Mouse (Mus musculus) midbrain, postnatal 0 days (tissue): ENCODE results near the gene Dgkg. TPM values are rescaled to one million over a fixed set of nuclear protein-coding genes. Genes with fewer than 3 reads are reported as not detected.
A peak's percentile ranks its signal among the peaks of the same experiment; 100 is the strongest.

Experiments used
- ATAC-seq: fragments of 200-750 bp; cut with Nextera tagmentation; 2 replicates; pipeline ENCODE4 v1.8.0; 2017; ENCODE audit warnings: moderate number of reproducible peaks, mild to moderate bottlenecking, moderate TSS enrichment, moderate library complexity; ENCODE audit not compliant: low FRiP score
- DNase-seq: peaks from one replicate; pipeline ENCODE4 v3.0.0-alpha.2; 2015; ENCODE audit warnings: low spot score
- H3K27ac ChIP-seq: fragments of 300-500 bp; sonication (generic); 2 replicates; pipeline ENCODE4 v1.5.1; 2014; ENCODE audit warnings: low read depth, mild to moderate bottlenecking, low read length, mixed read lengths
- H3K27me3 ChIP-seq: fragments of 300-500 bp; sonication (generic); 2 replicates; pipeline ENCODE4 v1.6.1; 2014; ENCODE audit warnings: low read length, control low read depth, mixed read lengths; ENCODE audit not compliant: insufficient read depth
- H3K36me3 ChIP-seq: fragments of 300-500 bp; sonication (generic); 2 replicates; pipeline ENCODE4 v1.6.1; 2014; ENCODE audit warnings: low read length, control low read depth, mixed read lengths; ENCODE audit not compliant: insufficient read depth
- H3K4me1 ChIP-seq: fragments of 300-500 bp; sonication (generic); 2 replicates; pipeline ENCODE4 v1.6.1; 2014; ENCODE audit warnings: mild to moderate bottlenecking, control low read depth, antibody characterized with exemption, low read length, mixed read lengths; ENCODE audit not compliant: insufficient read depth
- H3K4me2 ChIP-seq: fragments of 300-500 bp; sonication (generic); 2 replicates; pipeline ENCODE4 v1.6.1; 2014; ENCODE audit warnings: low read depth, mild to moderate bottlenecking, low read length, mixed read lengths; ENCODE audit not compliant: poor library complexity, severe bottlenecking
- H3K4me3 ChIP-seq: fragments of 300-500 bp; sonication (generic); 2 replicates; pipeline ENCODE4 v1.5.1; 2014; ENCODE audit warnings: low read depth, mild to moderate bottlenecking, low read length, moderate library complexity
- H3K9ac ChIP-seq: fragments of 300-500 bp; sonication (generic); replicated peaks from 2 replicates; pipeline ENCODE4 v1.6.1; 2014; ENCODE audit warnings: mild to moderate bottlenecking, low read length, moderate library complexity, mixed read lengths; ENCODE audit not compliant: poor library complexity, severe bottlenecking
- H3K9me3 ChIP-seq: fragments of 300-500 bp; sonication (generic); 2 replicates; pipeline ENCODE4 v1.6.1; 2016; ENCODE audit warnings: low read length, control low read depth
- CTCF ChIP-seq: IDR thresholded peaks from 2 replicates; pipeline ENCODE4 v1.5.1; 2016; ENCODE audit warnings: antibody characterized with exemption, mild to moderate bottlenecking
- WGBS: fragments of 180-500 bp; shearing (Covaris S2); extraction: QIAGEN DNeasy Blood & Tissue Kit; methylation state at CpG from one replicate; pipeline ENCODE4 v1.1.7; 2014; 5-methylcytosine and 5-hydroxymethylcytosine counted together
- polyA plus RNA-seq: library from polyadenylated mRNA; unstranded; fragments of >200 nt; fragmentation: Nextera tagmentation; extraction: Ambion mirVana; gene quantifications from 2 replicates; pipeline ENCODE4 v1.2.1, GENCODE M21; 2015
- total RNA-seq: library from RNA; depleted of rRNA; stranded (reverse); fragments of >200 nt; gene quantifications from 2 replicates; pipeline ENCODE4 v1.2.3, GENCODE M21; 2014

Gene Dgkg
- total and polyA plus RNA-seq, 2 experiments from 2014 or later = 5.5 to 8.2 TPM

- Histone ChIP-seq H3K4me3 (no peak overlapping the region), H3K36me3 (no peaks in the 10 kb centered on the region), H3K27ac (0 out of 2 replicates have a peak overlapping the region, but pooled peaks have one; percentile 32), H3K4me1 (no peaks in the 10 kb centered on the region), H3K4me2 (no peak overlapping the region), H3K9me3 (no peaks in the 10 kb centered on the region), H3K9ac (no peak overlapping the region), H3K27me3 (no peaks in the 10 kb centered on the region)
- peak; percentile 62; the same call in 1 of the 2 replicates for ATAC-seq
- DNase-seq = peak; percentile 25
- TF ChIP-seq CTCF = no peak
- 61% methylated on average over 8 of the region's 8 CpGs for WGBS
These were observed 38.5 kb downstream of the Dgkg start for GRCm38 (mm10) chr16:22618424-22619056.

DNA sequence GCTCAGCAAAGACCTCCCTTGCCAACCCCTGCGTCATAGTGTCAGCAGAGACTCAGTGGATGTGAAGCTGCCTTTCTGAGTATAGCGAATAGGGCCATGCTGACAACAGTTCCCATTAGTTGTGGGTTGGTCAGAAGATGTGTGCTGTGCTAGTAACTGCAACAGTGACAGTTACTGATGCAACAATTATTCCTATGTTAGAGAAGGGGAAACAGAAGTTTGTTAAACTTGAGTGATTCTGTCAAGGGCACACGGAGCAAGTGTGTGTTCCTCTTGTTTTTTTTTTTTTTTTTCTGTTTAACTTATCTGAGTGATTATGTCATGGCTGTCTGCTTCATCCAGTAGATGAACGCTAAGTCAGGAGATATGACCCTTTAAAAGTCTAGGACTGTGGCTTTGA lies 41.2 kb downstream of the Dgkg start:
- no peak overlapping the region for H3K4me3 ChIP-seq
- no peaks in the 10 kb centered on the region for H3K36me3 ChIP-seq
- H3K27ac ChIP-seq = no peak overlapping the region
- no peaks in the 10 kb centered on the region for H3K27me3 ChIP-seq
- H3K4me2 ChIP-seq = no peak overlapping the region
- H3K9me3 ChIP-seq = no peaks in the 10 kb centered on the region
- no peaks in the 10 kb centered on the region for H3K4me1 ChIP-seq
- no peak overlapping the region for H3K9ac ChIP-seq
- no peak for TF ChIP-seq CTCF
- no peak for DNase-seq
- WGBS = 86% methylated on average over 4 of the region's 4 CpGs
- ATAC-seq = no peak

GRCm38 (mm10) chr16:22613186-22614073 lies 43.6 kb downstream of the Dgkg start:
- Histone ChIP-seq H3K4me1 (no peaks in the 10 kb centered on the region), H3K27ac (no peak overlapping the region), H3K36me3 (no peaks in the 10 kb centered on the region), H3K4me3 (no peak overlapping the region), H3K4me2 (no peak overlapping the region), H3K9ac (no peak overlapping the region), H3K9me3 (no peaks in the 10 kb centered on the region), H3K27me3 (no peaks in the 10 kb centered on the region)
- 69% methylated on average over 9 of the region's 9 CpGs for WGBS
- ATAC-seq (no peak), DNase-seq (no peak)
- TF ChIP-seq CTCF = no peak

GRCm38 (mm10) chr16:22608046-22608445 lies 49.0 kb downstream of the Dgkg start:
- H3K9ac ChIP-seq = no peak overlapping the region
- H3K27ac ChIP-seq = no peak overlapping the region
- no peaks in the 10 kb centered on the region for H3K36me3 ChIP-seq
- no peak for TF ChIP-seq CTCF
- H3K9me3 ChIP-seq = no peaks in the 10 kb centered on the region
- no peaks in the 10 kb centered on the region for H3K27me3 ChIP-seq
- no peaks in the 10 kb centered on the region for H3K4me1 ChIP-seq
- H3K4me3 ChIP-seq = no peak overlapping the region
- DNase-seq (no peak), ATAC-seq (no peak)
- 41% methylated on average over 6 of the region's 6 CpGs for WGBS
- no peak overlapping the region for H3K4me2 ChIP-seq

GRCm38 (mm10) chr16:22606989-22607388 lies 50.0 kb downstream of the Dgkg start:
- WGBS = 87% methylated on average over 4 of the region's 4 CpGs

GRCm38 (mm10) chr16:22602399-22602798 lies 54.6 kb downstream of the Dgkg start:
- no peak overlapping the region for H3K4me3 ChIP-seq
- no peaks in the 10 kb centered on the region for H3K9me3 ChIP-seq
- H3K27me3 ChIP-seq = no peaks in the 10 kb centered on the region
- H3K4me2 ChIP-seq = no peak overlapping the region
- no peaks in the 10 kb centered on the region for H3K4me1 ChIP-seq
- no peak overlapping the region for H3K9ac ChIP-seq
- DNase-seq (no peak), ATAC-seq (no peak)
- H3K27ac ChIP-seq = no peak overlapping the region
- WGBS = 87% methylated on average over 9 of the region's 9 CpGs
- no peaks in the 10 kb centered on the region for H3K36me3 ChIP-seq
- TF ChIP-seq CTCF = no peak

More at GRCm38 (mm10) chr16:22606989-22607388, 50.0 kb downstream of the Dgkg start:
- Histone ChIP-seq H3K27me3 (no peaks in the 10 kb centered on the region), H3K9ac (no peak overlapping the region), H3K9me3 (no peaks in the 10 kb centered on the region), H3K27ac (no peak overlapping the region), H3K4me2 (no peak overlapping the region), H3K36me3 (no peaks in the 10 kb centered on the region), H3K4me1 (no peaks in the 10 kb centered on the region), H3K4me3 (no peak overlapping the region)
- ATAC-seq (no peak), DNase-seq (no peak)
- no peak for TF ChIP-seq CTCF
